Mouse (Mus musculus) left cerebral cortex, postnatal 25 days (tissue): ENCODE data around the gene Tatdn2. TPM values are rescaled to one million over a fixed set of nuclear protein-coding genes. Genes with fewer than 3 reads are reported as not detected.
A peak's percentile ranks its signal among the peaks of the same experiment; 100 is the strongest.
"Not testable (repeated sequence)": the region's sequence is repeated elsewhere in the genome, so short reads cannot be mapped to it uniquely, and the experiment has no call there.

Experiments used
- DNase-seq, 2 experiments: peaks; one replicate each; pipeline ENCODE4 v3.0.0; 2022; ENCODE audit warnings: low spot score in 2 of 2, mixed read lengths in 1 of 2
- intact Hi-C: fragments of 180-260 bp; cut with DNase I; formaldehyde crosslinking; loops from one replicate; pipeline ENCODE4 v1.15.1; 2025
- total RNA-seq, 2 experiments: library from RNA; stranded (reverse); gene quantifications; 2 replicates each; pipeline ENCODE4 v1.2.3; 2021

Tatdn2 gene
- total RNA-seq, 2 experiments from 2014 or later: 67.1 to 71.7 TPM

DNA sequence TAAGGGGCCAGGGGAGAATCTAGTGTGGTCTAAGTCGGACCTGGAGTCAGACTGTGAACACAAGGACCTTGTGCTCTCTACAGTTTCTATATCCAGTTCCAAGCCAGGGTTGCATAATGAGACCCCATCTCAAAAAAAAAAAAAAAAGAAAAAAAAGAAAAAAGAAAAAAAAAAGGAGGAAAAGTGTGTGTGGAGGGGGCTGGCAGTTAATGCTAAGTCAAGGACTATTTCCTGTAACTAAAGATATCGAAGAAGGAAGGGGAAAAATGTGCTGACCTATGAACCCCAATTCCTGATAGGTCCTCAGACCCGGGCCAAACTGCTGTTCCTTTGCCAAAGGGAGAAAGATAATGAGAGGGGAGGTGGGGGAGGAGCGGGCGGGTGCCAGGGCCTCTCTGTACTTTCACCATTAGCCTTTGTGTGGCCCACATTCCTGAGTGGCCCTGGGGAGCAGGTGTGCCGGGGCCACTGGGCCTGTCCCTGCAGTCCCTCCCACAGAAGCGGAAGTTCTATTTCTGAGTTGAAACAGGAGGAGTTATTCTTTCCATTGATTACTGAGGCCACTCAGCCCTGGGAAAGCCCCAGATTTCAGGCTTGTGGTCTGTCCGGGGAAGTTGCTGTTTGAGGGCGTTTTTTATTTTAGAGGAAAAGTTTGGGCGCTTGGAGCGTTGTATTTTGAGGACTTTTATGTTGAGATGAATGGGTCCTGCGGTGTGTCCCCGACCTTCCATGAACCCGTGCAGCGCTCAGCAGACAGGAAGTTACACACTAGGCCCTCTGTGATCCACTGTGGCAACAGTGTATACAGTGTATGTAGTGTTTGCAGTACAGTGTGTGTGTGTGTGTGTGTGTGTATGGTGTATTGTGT lies 28.3 kb upstream of the Tatdn2 start:
- intact Hi-C loops: no loop called here
- DNase-seq: peak in 1 of 2 experiments; percentile 31

DNA sequence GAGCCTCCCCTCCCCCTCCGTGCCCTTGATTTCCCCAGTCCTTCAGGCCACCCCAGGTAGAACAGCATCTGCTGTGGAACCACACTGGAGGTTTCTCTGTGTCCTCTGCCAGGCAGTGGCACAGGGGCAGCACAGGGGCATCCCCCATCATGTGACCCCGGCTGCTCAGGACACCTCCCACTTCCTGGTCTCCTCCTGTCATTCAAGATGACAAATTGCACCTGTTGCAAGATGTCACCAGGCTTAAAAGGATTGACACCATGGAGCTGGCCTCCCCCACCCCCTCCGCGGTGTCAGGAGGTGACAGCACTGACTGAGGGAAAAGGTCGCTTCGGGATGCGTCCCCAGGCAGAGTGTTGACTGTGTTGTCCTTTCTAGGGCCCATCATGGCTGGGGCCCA lies 27.0 kb upstream of the Tatdn2 start:
- DNase-seq: no peak
- intact Hi-C loops: no loop called here

DNA sequence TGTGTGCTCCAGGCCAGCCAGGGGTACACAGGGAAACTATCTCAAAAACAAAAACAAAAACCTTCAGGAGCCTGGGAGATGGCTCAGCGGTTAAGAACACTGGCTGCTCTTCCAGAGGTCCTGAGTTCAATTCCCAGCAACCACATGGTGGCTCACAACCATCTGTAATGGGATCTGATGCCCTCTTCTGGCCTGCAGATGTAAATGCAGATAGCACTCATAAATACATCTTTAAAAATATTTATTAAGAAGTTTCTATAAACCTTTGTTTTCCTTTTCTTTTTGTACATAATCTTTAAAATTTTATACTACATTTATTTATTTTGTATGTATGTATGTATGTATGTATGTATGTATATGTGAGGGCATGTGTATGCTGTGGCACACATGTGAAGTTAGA lies 24.8 kb upstream of the Tatdn2 start:
- intact Hi-C loops, DNase-seq: not testable (repeated sequence)

DNA sequence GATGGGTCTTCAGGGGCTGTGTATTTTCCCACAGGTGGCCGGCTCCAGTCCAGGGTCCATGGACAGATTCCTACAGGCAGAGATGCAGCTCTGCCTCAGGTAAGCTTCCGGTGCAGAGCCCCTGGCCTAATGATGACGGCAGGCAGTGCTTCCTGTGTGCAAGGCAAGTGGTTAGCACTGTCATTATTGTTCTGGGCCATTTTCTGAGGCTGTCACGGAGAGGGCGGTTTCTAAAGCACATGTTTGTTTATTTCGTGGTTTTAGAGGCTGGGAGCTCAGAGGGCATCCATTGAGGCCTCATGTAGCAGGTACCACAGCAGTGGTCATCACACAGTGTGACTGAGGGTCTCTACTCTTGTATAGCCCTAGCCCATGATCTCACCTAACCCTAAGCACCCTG lies 23.9 kb upstream of the Tatdn2 start:
- intact Hi-C loops: no loop called here
- DNase-seq: no peak

DNA sequence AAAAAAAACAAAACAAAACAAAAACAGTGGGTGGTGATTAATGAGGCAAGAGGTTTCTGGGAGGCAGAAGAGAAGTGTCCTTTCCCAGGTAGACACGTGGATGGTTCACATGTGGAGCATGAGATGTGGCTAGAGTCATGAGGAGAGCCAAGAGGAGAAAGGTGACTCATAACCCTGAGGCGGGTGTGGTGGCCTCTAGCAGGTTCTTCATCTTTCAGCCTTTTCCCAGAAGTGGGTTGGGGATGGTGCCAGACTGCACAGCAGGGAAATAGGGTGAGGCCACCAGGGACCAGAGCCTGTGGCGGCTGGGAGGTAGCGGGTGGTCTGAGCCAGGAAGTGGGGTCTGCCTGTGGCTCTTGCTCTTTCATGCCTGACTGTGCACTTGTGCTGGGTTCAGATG lies 21.6 kb upstream of the Tatdn2 start:
- intact Hi-C loops: no loop called here
- no peak for DNase-seq

DNA sequence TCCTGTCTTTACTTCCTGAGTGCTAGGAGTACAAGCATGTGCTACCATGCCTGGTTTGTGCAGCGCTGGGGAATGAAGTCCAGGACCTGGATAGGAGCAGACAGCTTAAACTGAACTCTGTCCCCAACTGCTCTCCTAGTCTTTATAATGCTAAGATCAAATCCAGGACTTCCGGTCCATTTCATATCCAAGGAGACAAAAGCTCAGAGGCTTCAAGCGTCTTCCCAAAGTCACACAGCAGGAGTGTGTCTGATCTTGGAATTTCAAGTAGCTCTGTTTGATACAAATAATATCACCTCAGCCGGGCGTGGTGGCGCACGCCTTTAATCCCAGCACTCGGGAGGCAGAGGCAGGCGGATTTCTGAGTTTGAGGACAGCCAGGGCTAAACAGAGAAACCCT lies 20.9 kb upstream of the Tatdn2 start:
- DNase-seq: no peak
- intact Hi-C loops: no loop called here

DNA sequence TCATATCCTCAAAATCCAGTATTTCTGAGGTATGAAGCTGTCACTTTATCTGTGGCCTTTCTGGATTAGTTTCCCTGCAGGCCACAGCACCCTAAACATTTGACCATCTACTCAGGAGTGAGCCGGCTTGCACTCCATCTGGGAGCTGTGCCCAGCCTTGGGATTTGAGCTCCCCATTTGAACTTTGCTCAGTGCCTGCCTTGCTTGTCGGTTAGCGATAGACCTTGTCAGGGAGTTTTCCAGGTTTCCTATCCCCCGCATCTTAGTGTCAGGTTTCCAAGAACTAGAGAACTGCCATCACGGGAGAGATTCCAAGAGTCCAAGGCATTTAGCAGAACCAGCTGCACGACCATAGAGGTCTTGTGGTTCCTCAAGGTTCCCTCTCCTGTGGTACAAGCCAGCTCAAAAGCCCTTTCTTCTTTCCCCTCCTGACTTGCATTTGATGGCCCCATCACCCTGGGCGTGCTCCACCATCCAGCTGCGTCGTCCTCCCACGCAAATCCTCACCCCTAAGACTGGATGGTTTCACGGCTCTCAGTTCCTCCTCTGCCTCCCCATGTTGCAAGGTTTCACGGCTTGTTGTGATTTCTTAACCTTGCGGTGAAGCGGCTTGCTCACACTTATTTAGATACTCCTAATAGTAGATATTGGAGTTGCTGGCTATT lies 19.6 kb upstream of the Tatdn2 start:
- intact Hi-C loops: no loop called here
- no peak for DNase-seq

DNA sequence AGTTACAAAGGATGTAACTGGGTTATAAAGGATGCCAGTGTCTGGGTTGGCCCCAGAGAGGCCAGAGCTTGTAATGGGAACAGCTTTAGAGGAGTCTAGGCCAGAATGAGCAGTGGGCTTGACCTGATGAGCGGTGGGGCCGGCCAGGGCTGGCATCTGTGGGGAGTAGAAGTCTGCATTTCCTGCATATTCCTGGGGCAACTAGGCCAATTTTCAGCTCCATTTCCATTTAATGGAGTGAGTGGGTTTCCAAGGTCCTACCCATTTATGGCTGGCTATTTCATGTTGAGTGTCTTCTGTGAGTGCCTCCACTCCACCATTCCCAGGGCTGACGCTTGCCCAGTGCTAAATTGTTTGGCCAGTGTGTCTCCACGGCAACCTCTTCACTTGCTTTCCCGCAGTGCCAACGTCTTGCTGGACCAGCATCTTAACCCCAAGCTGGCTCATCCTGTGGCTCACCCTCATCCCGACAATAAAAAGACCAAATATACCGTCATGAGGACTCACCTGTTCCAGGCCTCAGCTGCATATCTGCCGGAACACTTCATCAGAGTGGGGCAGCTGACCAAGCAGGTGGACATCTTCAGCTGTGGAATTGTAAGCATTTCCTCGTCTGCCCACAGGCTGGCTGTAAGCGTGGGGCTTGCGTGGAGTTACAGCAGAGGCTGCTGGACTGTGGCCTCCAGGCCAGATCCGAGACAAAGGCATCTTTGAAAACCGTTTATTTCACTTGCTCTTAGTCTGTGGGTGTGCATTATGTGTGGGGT lies 18.4 kb upstream of the Tatdn2 start:
- intact Hi-C loops: no loop called here
- peak in 1 of 2 experiments; percentile 43 for DNase-seq

DNA sequence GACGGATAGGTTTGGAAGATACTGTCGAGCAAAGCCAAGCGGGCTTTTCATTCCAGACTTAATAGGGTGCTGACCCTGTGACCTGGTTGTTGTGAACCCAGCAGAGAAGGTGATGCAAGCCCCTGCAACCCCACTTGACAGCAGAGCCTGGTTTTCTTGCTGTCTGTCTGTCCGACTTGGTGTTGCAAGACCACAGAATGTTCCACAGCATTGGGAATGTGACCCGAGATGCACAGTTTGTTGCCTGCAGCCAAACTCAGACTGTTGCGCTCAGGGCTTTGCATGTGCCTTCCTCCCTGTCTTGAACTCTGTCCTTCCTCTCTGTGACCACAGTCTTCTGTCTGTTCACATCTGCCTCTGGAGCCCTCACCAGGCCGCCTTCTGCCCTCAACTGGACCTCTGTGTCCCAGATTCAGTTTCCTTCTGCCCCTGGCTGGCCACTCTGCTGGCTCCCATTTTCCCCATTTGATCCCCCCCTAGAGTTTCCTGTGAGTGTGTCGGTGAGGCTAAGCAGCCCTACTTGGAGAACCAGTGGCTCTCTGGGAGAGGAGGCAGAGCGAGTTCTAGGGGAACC lies 16.8 kb upstream of the Tatdn2 start:
- intact Hi-C loops: loop anchor here (10.0 kb wide), 1 partner anchor 135 kb away; no protein-coding TSS in a partner anchor
- no peak for DNase-seq

DNA sequence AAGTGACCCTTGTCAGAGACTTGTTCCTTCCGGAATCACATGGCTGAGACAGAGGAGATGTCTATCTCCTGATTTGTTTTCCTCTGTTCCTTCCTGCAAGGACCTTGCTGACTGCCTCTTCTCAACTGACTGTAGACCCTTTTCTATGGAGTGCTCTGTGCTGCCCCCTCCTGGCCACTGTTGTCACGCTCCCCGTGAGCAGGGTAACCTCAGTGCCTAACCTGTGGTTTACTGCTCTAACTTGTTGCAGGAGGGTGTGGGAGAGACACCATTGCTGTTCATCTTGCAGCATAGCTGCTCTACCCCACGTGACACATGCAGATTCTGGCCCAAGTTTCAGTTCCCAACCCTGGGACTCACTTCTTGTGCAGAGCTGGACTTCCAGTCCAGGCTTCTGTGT lies 15.6 kb upstream of the Tatdn2 start:
- intact Hi-C loops: loop anchor here (1.0 to 10.0 kb wide), 2 partner anchors 43 to 136 kb away; partner anchors contain the start of gene Irak2
- DNase-seq: peak; percentile 73 to 80

DNA sequence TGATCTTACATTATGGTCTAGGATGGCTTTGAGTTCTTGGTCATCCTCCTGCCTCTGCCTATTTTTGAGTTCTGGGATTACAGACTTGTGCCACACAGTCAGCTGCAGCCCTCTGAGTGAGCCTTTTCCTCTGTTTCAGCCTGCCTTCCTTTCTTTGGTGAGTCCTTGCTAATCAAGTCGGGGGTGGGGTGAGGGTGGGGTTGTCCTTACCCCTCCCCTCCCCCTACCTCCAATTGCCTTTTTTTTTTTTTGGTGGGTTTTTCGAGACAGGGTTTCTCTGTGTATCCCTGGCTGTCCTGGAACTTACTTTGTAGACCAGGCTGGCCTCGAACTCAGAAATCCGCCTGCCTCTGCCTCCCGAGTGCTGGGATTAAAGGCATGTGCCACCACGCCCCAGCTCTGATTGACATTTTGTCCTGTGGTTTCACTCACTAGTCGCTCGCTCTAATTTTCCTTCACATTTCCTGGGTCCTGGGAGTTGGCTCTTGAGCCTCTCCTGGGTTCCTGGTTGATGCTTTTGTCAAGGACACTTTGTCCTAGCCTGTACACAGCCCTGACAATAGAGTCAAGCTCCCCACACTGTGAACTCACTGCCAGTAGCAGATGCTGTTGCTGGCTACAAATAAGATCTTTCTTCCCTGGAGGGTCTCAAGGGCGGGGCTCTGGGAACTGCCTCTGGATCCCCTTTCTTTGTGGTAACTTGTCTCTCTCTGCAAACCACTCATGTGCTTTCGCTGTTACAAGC lies 13.6 kb upstream of the Tatdn2 start:
- DNase-seq: no peak
- intact Hi-C loops: loop anchor here (10.0 kb wide), 1 partner anchor 138 kb away; no protein-coding TSS in a partner anchor

DNA sequence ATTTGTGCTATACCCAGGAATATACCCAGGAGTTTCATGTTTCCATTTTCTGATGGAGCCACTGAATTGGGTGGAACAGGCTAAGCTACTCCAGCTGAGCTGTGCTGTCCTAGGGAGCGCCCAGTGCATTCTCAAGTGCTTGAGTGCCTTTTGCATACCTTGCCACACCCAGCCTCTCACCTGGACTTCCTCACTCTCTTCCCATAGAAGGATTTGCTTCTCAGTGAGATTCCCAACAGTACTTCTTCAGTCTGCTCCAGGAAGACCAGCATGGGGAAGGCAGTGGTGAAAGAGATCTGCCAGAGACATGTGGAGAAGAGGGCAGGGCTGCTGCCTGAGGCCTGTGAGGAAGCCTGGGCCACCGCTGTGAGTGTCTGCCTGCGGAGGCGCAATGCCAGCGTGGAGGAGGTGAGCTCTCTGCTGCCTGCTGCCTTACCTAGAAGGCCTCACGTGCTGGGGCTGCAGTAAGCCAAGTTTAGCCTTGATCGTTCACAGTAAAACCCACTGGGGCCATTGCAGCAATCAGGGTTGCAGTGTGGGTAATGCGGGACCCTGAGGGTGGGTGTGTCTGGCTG lies 10.2 kb upstream of the Tatdn2 start:
- intact Hi-C loops: loop anchor here (10.0 kb wide), 1 partner anchor 142 kb away; no protein-coding TSS in a partner anchor
- no peak for DNase-seq

DNA sequence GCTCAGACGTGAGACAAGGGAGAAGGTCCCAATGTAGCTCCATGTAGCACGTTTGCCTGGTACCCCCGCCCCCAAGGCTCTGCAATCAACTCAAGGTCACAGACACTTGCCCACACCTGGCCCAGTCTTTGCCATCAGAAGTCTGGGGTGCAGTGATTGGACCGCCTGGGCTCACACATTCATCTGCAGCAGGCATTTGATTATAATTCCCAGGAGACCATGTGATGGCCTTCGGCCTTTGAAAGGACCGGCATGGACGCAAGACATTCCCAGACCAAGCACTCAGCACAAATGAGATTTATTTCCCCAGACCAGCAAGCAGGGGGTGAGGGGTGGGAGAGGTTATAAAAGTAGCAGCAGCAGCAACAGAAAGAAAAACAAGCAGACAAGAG lies 6.8 kb upstream of the Tatdn2 start:
- intact Hi-C loops: no loop called here
- no peak for DNase-seq

DNA sequence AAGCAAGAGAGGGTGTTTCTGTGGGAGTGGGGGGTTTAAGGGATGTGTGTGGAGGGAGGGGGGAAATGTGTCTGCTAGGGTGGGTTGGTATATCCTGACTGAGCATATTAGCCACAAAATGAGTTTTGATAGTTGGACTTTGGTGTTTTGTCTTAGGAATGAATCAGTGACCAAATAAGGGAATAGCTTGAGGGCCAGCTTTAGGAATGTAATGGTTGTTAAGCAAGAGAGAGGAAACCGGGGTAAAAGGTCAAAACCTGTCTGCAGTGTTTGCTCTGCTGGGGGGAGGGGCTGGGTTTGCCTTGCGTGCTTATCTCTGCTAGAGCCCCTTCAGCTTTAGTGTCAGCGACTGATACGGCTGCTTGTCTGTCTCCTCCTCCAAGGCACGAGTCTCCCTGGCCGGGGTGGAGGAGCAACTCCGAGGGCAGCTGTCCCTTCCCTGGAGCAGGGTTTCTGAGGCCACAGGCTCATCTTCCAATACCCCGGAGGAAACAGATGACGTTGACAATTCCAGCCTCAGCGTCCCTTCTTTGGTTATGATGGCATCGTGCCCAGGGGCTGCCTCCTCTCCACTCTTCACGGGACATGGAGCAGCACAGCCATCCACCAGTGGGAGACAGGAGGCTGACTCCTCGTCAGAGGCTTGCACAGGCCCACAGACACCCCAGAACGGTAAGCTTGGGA lies 6.3 kb upstream of the Tatdn2 start:
- DNase-seq: no peak
- intact Hi-C loops: no loop called here

DNA sequence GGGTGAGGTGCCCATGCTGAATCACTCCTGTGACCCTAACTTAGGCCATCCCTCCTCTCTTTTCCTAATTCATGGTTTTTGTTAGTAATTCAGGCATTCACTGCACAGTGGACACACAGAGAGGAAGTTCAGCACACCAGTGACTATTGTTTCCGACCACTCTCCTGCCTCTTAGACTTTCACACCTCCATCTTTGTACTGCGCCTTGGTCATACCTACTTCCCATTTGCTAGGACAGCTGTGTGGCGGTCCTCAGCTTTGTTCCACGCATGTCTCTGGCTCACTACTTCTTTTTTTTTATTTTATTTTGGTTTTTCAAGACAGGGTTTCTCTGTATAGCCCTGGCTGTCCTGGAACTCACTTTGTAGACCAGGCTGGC lies 5.8 kb upstream of the Tatdn2 start:
- intact Hi-C loops: no loop called here
- no peak for DNase-seq

DNA sequence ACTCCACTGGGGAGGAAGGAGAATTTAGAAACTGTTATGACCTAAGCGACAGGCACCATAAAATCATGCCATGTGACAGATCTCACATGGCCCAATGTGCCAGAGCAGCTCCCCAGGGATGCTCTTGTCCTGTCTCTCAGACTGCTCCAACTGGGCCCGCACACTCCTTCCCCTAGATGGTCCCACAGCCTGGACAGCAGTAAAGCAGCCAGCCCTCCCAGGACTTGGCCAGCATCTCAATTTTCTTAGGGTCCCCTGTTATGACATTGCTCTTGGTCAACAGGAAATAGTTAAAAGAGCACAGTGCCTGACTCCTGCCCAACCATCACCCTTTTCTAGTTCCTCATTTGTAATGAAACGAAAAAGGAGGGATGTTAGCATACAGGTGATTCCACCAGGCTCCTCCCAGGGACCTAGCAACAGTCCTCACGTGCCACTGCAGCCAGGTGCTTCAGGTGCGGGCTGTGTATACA lies 4.2 kb upstream of the Tatdn2 start:
- intact Hi-C loops: no loop called here
- no peak for DNase-seq

DNA sequence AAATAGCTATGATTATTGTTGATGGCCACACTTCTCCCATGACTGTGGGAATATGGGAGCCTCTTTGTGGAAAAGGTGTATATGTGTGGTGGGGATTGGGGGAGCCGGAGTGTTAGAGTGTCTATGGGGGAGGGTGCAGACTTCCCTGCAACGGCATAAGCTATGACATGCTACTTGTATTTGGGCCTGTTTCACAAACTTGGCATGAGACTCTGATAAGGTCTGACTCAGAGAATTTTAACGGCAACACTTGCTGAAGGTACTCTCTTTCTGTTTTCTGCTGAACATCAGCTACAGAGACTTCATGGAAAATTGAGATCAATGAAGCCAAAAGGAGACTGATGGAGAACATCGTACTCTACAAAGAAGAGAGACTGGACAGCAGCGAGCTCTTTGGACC lies 3.5 kb upstream of the Tatdn2 start:
- intact Hi-C loops: no loop called here

DNA sequence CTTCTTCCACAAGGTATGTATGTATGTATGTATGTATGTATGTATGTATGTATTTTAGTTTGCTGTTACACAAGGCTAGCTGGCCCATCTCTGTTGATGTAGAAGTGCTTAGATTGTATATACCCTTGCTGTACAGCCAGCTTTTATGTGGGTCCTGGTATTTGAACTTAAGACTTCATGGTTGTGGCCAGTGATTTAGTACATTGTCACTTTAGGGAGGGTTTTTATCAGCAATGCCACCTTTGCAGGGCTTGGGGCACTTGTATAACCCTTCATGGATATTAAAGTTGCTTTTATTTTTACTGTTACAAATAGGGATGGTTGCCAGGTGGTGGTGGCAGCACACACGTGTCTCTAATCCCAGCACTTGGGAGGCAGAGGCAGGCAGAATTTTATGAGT lies 1.6 kb upstream of the Tatdn2 start:
- DNase-seq: no peak
- intact Hi-C loops: no loop called here

More for the DNA sequence above, 3.5 kb upstream of the Tatdn2 start:
- DNase-seq: no peak
